ENCODE assay signal across 35 mouse cellular contexts in genomic region chr2:73941281-73941680, GRCm38 (mm10).
"Had no signal": no experiment of that assay in that cellular context is flagged by ENCODE, and none has a peak within 500 bp of the region (broad histone marks: within the 10 kb centered on the region; RNA-seq: fewer than 3 reads in every experiment).

No protein-coding gene starts in this region.

- H3K27ac ChIP-seq: heart, embryonic 10.5 days; heart, embryonic 13.5 days; heart, embryonic 15.5 days; hindbrain, embryonic 10.5 days; hindbrain, embryonic 12.5 days; hindbrain, embryonic 13.5 days; hindbrain, embryonic 14.5 days; hindbrain, embryonic 15.5 days; hindbrain, postnatal 0 days; intestine, embryonic 15.5 days; kidney, embryonic 15.5 days; kidney, postnatal 0 days; layer of hippocampus, adult 2 months had no signal

- H3K9me3 ChIP-seq: heart, embryonic 10.5 days; heart, embryonic 12.5 days; heart, embryonic 13.5 days; heart, embryonic 15.5 days; hindbrain, embryonic 10.5 days; hindbrain, embryonic 12.5 days; hindbrain, embryonic 13.5 days; hindbrain, embryonic 15.5 days; intestine, embryonic 15.5 days; kidney, embryonic 15.5 days had no signal

- H3K27me3 ChIP-seq: heart, embryonic 12.5 days; heart, embryonic 15.5 days; hindbrain, embryonic 12.5 days; hindbrain, embryonic 13.5 days; hindbrain, embryonic 15.5 days; intestine, embryonic 15.5 days; kidney, embryonic 15.5 days had no signal

- H3K4me1 ChIP-seq: heart, embryonic 10.5 days; heart, embryonic 12.5 days; heart, embryonic 13.5 days; heart, embryonic 15.5 days; hindbrain, embryonic 10.5 days; hindbrain, embryonic 12.5 days; hindbrain, embryonic 13.5 days; hindbrain, embryonic 15.5 days; intestine, embryonic 15.5 days; kidney, embryonic 15.5 days had no signal

- DNase-seq: heart, postnatal 10 days; heart, postnatal 14 days; heart, postnatal 36 days; heart, postnatal 4 days; kidney, adult 11 months; kidney, adult 18-20 months; kidney, adult 2 months; kidney, adult 8-10 months; kidney, adult 9 months; kidney, postnatal 10 days; kidney, postnatal 14 days; kidney, postnatal 25 days; kidney, postnatal 36 days; kidney, postnatal 4 days; layer of hippocampus, adult 9-11 months; layer of hippocampus, postnatal 36 days had no signal

- H3K4me3 ChIP-seq: heart, embryonic 10.5 days; heart, embryonic 12.5 days; heart, embryonic 13.5 days; heart, embryonic 15.5 days; hindbrain, embryonic 10.5 days; hindbrain, embryonic 12.5 days; hindbrain, embryonic 13.5 days; hindbrain, embryonic 15.5 days; intestine, embryonic 15.5 days; kidney, embryonic 15.5 days; layer of hippocampus, adult 2 months had no signal

- ATAC-seq: hindbrain, embryonic 16.5 days; hindbrain, postnatal 0 days; inflammation-experienced regulatory T-cells, adult 6 months; intestine, embryonic 15.5 days; intestine, embryonic 16.5 days; intestine, postnatal 0 days had no signal

- H3K9ac ChIP-seq: heart, embryonic 12.5 days; heart, embryonic 13.5 days; heart, embryonic 15.5 days; hindbrain, embryonic 12.5 days; hindbrain, embryonic 13.5 days; hindbrain, embryonic 14.5 days; hindbrain, embryonic 15.5 days; intestine, embryonic 15.5 days; kidney, embryonic 15.5 days had no signal

- H3K36me3 ChIP-seq: heart, embryonic 10.5 days; heart, embryonic 12.5 days; heart, embryonic 13.5 days; heart, embryonic 15.5 days; hindbrain, embryonic 10.5 days; hindbrain, embryonic 12.5 days; hindbrain, embryonic 13.5 days; hindbrain, embryonic 15.5 days; intestine, embryonic 15.5 days; kidney, embryonic 15.5 days had no signal

- H3K4me2 ChIP-seq: heart, embryonic 11.5 days; heart, embryonic 12.5 days; heart, embryonic 13.5 days; heart, embryonic 15.5 days; hindbrain, embryonic 12.5 days; hindbrain, embryonic 13.5 days; hindbrain, embryonic 14.5 days; hindbrain, embryonic 15.5 days; intestine, embryonic 15.5 days; kidney, embryonic 15.5 days had no signal
